Mouse (Mus musculus) hematopoietic multipotent progenitor cell, adult 10-12 weeks (in vitro differentiated cells): Measurements from ENCODE around the gene Olfr54. TPM values are rescaled to one million over a fixed set of nuclear protein-coding genes. Genes with fewer than 3 reads are reported as not detected.

Source experiments
- polyA plus RNA-seq: library from polyadenylated mRNA; stranded (reverse); fragments of >175 nt; gene quantifications from 2 replicates; pipeline ENCODE4 v1.2.3, GENCODE M21; 2012; ENCODE audit warnings: low replicate concordance

Gene Olfr54
- polyA plus RNA-seq: not detected in 2 replicates

GRCm38 (mm10) chr11:51013936-51014335, at the start of gene Olfr54:
TSS of gene Olfr54 (plus strand) at chr11:51014236.

GRCm38 (mm10) chr11:50966230-50966629, 47.8 kb upstream of the Olfr54 start, which contains the start of gene Olfr1378:
TSS of gene Olfr1378 (plus strand) at chr11:50966530.

GRCm38 (mm10) chr11:50981667-50982066, 32.4 kb upstream of the Olfr54 start, which contains the start of gene Olfr1377:
TSS of gene Olfr1377 (plus strand) at chr11:50981967.

GRCm38 (mm10) chr11:51003296-51003695, 10.7 kb upstream of the Olfr54 start, which contains the start of gene Olfr51:
TSS of gene Olfr51 (plus strand) at chr11:51003596.

GRCm38 (mm10) chr11:51047809-51048208, 33.8 kb downstream of the Olfr54 start, which contains the start of gene Olfr1375:
TSS of gene Olfr1375 (plus strand) at chr11:51048109.

GRCm38 (mm10) chr11:51059151-51059571, 45.1 kb downstream of the Olfr54 start, which contains the start of gene Zfp354a:
TSS of gene Zfp354a (plus strand) at chr11:51059257.

Other genes starting within 250 kb of the Olfr54 start
- 1.5 and 1.9 TPM in 2 replicates for gene Zfp354c, start 186.5 kb upstream of the Olfr54 start, polyA plus RNA-seq
- gene Zfp879, start 172.7 kb upstream of the Olfr54 start, polyA plus RNA-seq: 0.04 and 0.28 TPM in 2 replicates
- 0.71 and 2.7 TPM in 2 replicates for gene Grm6, start 163.6 kb upstream of the Olfr54 start, polyA plus RNA-seq
- not detected in 2 replicates for gene Zfp454, start 126.6 kb upstream of the Olfr54 start, polyA plus RNA-seq
- 0.12 TPM in 1 of 2 replicates, not detected in the other for gene Zfp2, start 98.1 kb upstream of the Olfr54 start, polyA plus RNA-seq
- 0.13 TPM in 1 of 2 replicates, not detected in the other for gene Zfp354b, start 82.6 kb upstream of the Olfr54 start, polyA plus RNA-seq
- gene 4933414I15Rik, start 70.5 kb upstream of the Olfr54 start, polyA plus RNA-seq: not detected in 2 replicates
- gene Prop1, start 60.5 kb upstream of the Olfr54 start, polyA plus RNA-seq: not detected in 2 replicates
- not detected in 2 replicates for gene Olfr1378, start 47.7 kb upstream of the Olfr54 start, polyA plus RNA-seq
- gene Olfr1377, start 32.3 kb upstream of the Olfr54 start, polyA plus RNA-seq: not detected in 2 replicates
- gene Olfr51, start 10.6 kb upstream of the Olfr54 start, polyA plus RNA-seq: not detected in 2 replicates
- not detected in 2 replicates for gene Olfr1375, start 33.9 kb downstream of the Olfr54 start, polyA plus RNA-seq
- 0.71 TPM in 1 of 2 replicates, not detected in the other for gene Zfp354a, start 45.0 kb downstream of the Olfr54 start, polyA plus RNA-seq
- gene Gm12569, start 206.2 kb downstream of the Olfr54 start, polyA plus RNA-seq: not detected in 2 replicates
- 3.4 and 8.8 TPM in 2 replicates for gene Clk4, start 247.5 kb downstream of the Olfr54 start, polyA plus RNA-seq
- 0.18 TPM in 1 of 2 replicates, not detected in the other for gene BC049762, start 248.8 kb downstream of the Olfr54 start, polyA plus RNA-seq